Mouse (Mus musculus) A20 (cell line): ENCODE results near the gene Selenom.

Source experiments
- DNase-seq: peaks from one replicate; pipeline ENCODE4 v3.0.0-alpha.2; 2011; ENCODE audit warnings: low read depth, low spot score

Selenom gene

GRCm38 (mm10) chr11:3547969-3548368 is 33.5 kb downstream of the Selenom start:
- peak; percentile 69 for DNase-seq

DNA sequence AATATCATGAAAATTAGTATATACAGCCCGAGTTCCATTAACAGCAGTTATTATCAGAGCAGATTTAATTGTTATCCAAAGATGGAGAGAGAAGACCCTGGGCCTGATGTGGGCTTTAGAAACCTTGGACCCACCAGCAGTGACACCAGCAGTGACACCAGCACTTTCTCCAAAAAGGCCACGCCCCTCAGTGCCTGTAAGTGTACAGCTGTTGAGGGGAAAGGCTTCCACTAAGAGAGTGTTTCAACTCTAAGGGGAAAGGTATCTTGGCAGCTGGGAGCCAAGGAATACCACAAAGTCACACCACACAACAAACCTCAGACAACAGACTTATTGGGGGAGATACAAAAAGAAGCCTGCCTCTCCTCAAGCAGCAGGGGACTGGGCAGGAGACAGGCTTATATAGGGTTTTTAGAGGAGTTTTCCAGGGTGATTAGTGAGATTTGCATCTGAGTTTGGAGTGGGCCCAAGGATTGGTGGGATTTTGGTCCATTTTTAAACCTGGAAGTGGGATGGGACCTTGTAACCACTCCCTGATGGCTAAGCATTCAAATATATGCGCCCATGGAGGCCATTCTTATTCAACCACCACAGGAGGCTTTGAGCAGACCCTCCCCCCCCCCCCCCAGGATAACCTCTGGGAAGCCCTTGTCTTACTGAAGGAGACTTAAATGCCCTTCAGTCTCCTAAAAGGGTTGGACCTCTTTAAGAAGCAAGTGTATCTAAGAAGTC is 34.2 kb downstream of the Selenom start:
- no peak for DNase-seq

- DNase-seq = no peak
Measured at GRCm38 (mm10) chr11:3549791-3550190, 35.3 kb downstream of the Selenom start.

GRCm38 (mm10) chr11:3554976-3555375 is 40.5 kb downstream of the Selenom start:
- DNase-seq = no peak

- no peak for DNase-seq
Measured at GRCm38 (mm10) chr11:3557852-3558251, 43.4 kb downstream of the Selenom start.

GRCm38 (mm10) chr11:3560202-3560601 is 45.7 kb downstream of the Selenom start:
- DNase-seq = no peak

- no peak for DNase-seq
Measured at GRCm38 (mm10) chr11:3563853-3564252, 49.4 kb downstream of the Selenom start.

DNA sequence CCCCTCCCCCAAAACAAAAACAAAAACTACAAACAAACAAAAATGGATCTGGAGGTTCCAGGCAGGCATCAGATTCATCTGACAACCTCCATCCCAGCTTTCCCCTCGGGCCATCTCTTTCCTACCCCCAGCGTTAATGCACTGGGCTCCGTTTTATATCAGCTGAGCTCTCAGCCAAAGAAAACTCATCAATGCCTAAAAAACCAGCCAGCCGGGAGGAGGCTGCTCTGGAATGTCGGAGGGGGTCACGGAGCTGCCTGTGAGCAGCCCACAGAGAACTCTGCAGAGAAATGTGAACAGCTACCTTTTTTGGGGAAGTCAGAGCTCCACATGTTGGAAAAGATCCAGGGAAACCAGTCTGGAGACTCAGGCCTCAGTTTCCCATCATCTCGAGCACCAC is 50.0 kb downstream of the Selenom start:
- DNase-seq = no peak

DNA sequence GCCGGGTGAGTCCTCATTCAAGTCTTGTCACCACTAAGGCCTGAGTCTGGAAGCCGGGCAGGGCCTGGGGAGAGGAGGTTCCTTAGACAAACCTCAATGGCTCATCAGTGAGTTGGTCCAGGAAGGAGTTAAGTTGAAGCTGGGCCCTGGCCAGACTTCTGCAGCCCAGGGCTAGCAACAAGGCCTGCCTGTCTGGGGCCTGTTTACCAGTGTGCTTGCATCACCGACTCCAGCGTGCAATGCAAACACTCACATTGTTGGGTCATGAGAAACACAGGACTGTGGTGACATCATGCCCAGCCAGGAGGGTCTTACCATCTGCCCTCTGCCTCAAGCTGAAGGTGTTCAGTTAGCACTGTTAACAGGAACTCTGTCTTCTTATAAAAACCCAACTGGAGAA is 51.5 kb downstream of the Selenom start:
- no peak for DNase-seq
